Comparison of ENCODE assay signal across 8 mouse cellular contexts in genomic region chr4:86858070-86858440, GRCm38 (mm10). TPM values are rescaled to one million over a fixed set of nuclear protein-coding genes. Genes with fewer than 3 reads are reported as not detected.
DNase-seq lines count a peak whose midpoint lies in the region; ATAC-seq and TF ChIP-seq lines count a peak whose summit lies in the region.

No protein-coding gene starts in this region.

- H3K9ac ChIP-seq in heart, embryonic 16.5 days (ENCODE audit: low read length), result peak overlapping the region; percentile 82
- H3K9ac ChIP-seq in MEL (ENCODE audit: control insufficient read depth, low read depth, low read length, poor library complexity, severe bottlenecking), result peak overlapping the region; percentile 64
- H3K9ac ChIP-seq in forebrain, embryonic 13.5 days, result peak overlapping the region; percentile 100
- H3K9ac ChIP-seq in liver, embryonic 14.5 days (replicated peaks), result peak overlapping the region; percentile 99

- no peak for TF ChIP-seq EP300 in MEL (IDR thresholded peaks at IDR 0.05; ENCODE audit: low read depth in 1 of 2, low read length in 2 of 2)
- TF ChIP-seq EP300 in liver, embryonic 14.5 days (IDR thresholded peaks at IDR 0.05; ENCODE audit: low read depth), result no peak

- H3K36me3 ChIP-seq in heart, embryonic 16.5 days (ENCODE audit: control insufficient read depth, insufficient read depth), result peaks cover 18% of the 10 kb centered on the region
- peaks cover 11 to 19% of the 10 kb centered on the region in 2 experiments for H3K36me3 ChIP-seq in MEL (ENCODE audit: control insufficient read depth in 1 of 2, insufficient read depth in 2 of 2, low read length in 2 of 2)
- peaks cover 26% of the 10 kb centered on the region for H3K36me3 ChIP-seq in forebrain, embryonic 13.5 days (ENCODE audit: poor library complexity, severe bottlenecking)
- H3K36me3 ChIP-seq in liver, embryonic 14.5 days (replicated peaks; ENCODE audit: control insufficient read depth, insufficient read depth, low read depth), result peaks cover 24% of the 10 kb centered on the region

- TF ChIP-seq POLR2A in MEL (IDR thresholded peaks at IDR 0.05; ENCODE audit: control insufficient read depth in 1 of 2, insufficient read depth in 1 of 2, low read depth in 1 of 2, low read length in 2 of 2, poor library complexity in 1 of 2), result no peak

- H3K27ac ChIP-seq in heart, embryonic 16.5 days (ENCODE audit: low read length), result no peak overlapping the region; the same call in 1 of the 2 replicates
- H3K27ac ChIP-seq in MEL (ENCODE audit: control insufficient read depth, low read depth, low read length), result peak overlapping the region; percentile 65
- H3K27ac ChIP-seq in forebrain, embryonic 13.5 days, result peak overlapping the region; percentile 96; the same call in 1 of the 2 replicates
- no peak overlapping the region for H3K27ac ChIP-seq in liver, embryonic 14.5 days

- H3K9me3 ChIP-seq in heart, embryonic 16.5 days (replicated peaks; ENCODE audit: control insufficient read depth, low read length), result no peaks in the 10 kb centered on the region
- no peaks in the 10 kb centered on the region for H3K9me3 ChIP-seq in MEL (replicated peaks; ENCODE audit: insufficient read depth, low read length)
- no peaks in the 10 kb centered on the region for H3K9me3 ChIP-seq in forebrain, embryonic 13.5 days (replicated peaks)
- no peaks in the 10 kb centered on the region for H3K9me3 ChIP-seq in liver, embryonic 14.5 days (ENCODE audit: control insufficient read depth, low read length)

- 46% methylated on average over 12 of the region's 12 CpGs for whole genome bisulfite sequencing in heart, embryonic 16.5 days
- WGBS in forebrain, embryonic 13.5 days, result 63% methylated on average over 12 of the region's 12 CpGs
- 51% methylated on average over 12 of the region's 12 CpGs for WGBS in liver, embryonic 14.5 days (ENCODE audit: insufficient replicate concordance)

- H3K4me2 ChIP-seq in heart, embryonic 16.5 days (ENCODE audit: low read depth, low read length), result peak overlapping the region; percentile 91
- peak overlapping the region; percentile 80 for H3K4me2 ChIP-seq in forebrain, embryonic 13.5 days
- peak overlapping the region; percentile 91 for H3K4me2 ChIP-seq in liver, embryonic 14.5 days (ENCODE audit: low read depth)

- H3K4me3 ChIP-seq in heart, embryonic 16.5 days (ENCODE audit: low read length), result peak overlapping the region; percentile 76
- H3K4me3 ChIP-seq in MEL (ENCODE audit: control insufficient read depth in 1 of 2, insufficient read depth in 1 of 2, low read depth in 2 of 2, low read length in 2 of 2), result peak overlapping the region; percentile 89 to 92
- peak overlapping the region; percentile 95 for H3K4me3 ChIP-seq in forebrain, embryonic 13.5 days
- H3K4me3 ChIP-seq in liver, embryonic 14.5 days (ENCODE audit: insufficient read depth in 1 of 2, low read depth in 2 of 2, low read length in 2 of 2), result peak overlapping the region; percentile 98 to 99

- TF ChIP-seq CTCF in MEL (IDR thresholded peaks at IDR 0.05 in 2 of 3, conservative IDR thresholded peaks at IDR 0.05 in 1 of 3; ENCODE audit: control insufficient read depth in 1 of 3, insufficient read depth in 1 of 3, low read depth in 2 of 3, low read length in 3 of 3, poor library complexity in 1 of 3, severe bottlenecking in 1 of 3), result no peak
- no peak for TF ChIP-seq CTCF in liver, embryonic 14.5 days (IDR thresholded peaks at IDR 0.05; ENCODE audit: low read depth)

- intact Hi-C loops in heart, postnatal 14 days (cut with DNase I), result loop anchor here (2.0 kb wide), 1 partner anchor 17 kb away; the partner anchor contains the start of gene Acer2

- H3K4me1 ChIP-seq in heart, embryonic 16.5 days (ENCODE audit: control insufficient read depth, insufficient read depth, low read length), result peaks cover 14% of the 10 kb centered on the region
- H3K4me1 ChIP-seq in MEL (ENCODE audit: control insufficient read depth in 1 of 2, insufficient read depth in 2 of 2, low read length in 2 of 2), result peaks cover 0 to 19% of the 10 kb centered on the region in 2 experiments; a peak in 2 of 4 replicates
- peaks cover 16% of the 10 kb centered on the region for H3K4me1 ChIP-seq in forebrain, embryonic 13.5 days
- peaks cover 5 to 11% of the 10 kb centered on the region in 2 experiments for H3K4me1 ChIP-seq in liver, embryonic 14.5 days (replicated peaks; ENCODE audit: control insufficient read depth in 2 of 2, insufficient read depth in 2 of 2, low read length in 1 of 2)

- ATAC-seq in heart, embryonic 16.5 days (replicated peaks; ENCODE audit: extremely low read depth, insufficient read depth, low FRiP score), result no peak
- ATAC-seq in forebrain, embryonic 13.5 days, result no peak
- no peak for ATAC-seq in liver, embryonic 14.5 days (ENCODE audit: insufficient read depth)

- H3K27me3 ChIP-seq in heart, embryonic 16.5 days (ENCODE audit: control insufficient read depth, insufficient read depth, low read length), result no peaks in the 10 kb centered on the region
- no peaks in the 10 kb centered on the region for H3K27me3 ChIP-seq in MEL (ENCODE audit: control insufficient read depth in 1 of 2, insufficient read depth in 2 of 2, low read length in 2 of 2)
- H3K27me3 ChIP-seq in forebrain, embryonic 13.5 days, result no peaks in the 10 kb centered on the region
- no peaks in the 10 kb centered on the region for H3K27me3 ChIP-seq in liver, embryonic 14.5 days (ENCODE audit: control insufficient read depth, insufficient read depth, low read length)

- DNase-seq in heart, postnatal 14 days, result no peak
- peak; percentile 19 for DNase-seq in MEL (ENCODE audit: low read depth, low spot score)
- no peak for DNase-seq in liver, embryonic 14.5 days (ENCODE audit: low read depth in 3 of 3, low spot score in 3 of 3)
- DNase-seq in urinary bladder, postnatal 10 days (ENCODE audit: low spot score), result no peak
- no peak for DNase-seq in spleen, postnatal 14 days (ENCODE audit: low spot score in 2 of 2)
- no peak for DNase-seq in thymus, postnatal 0 days (ENCODE audit: low spot score)

- TF ChIP-seq RAD21 in MEL (IDR thresholded peaks at IDR 0.05; ENCODE audit: low read depth, low read length), result no peak

- H3K79me2 ChIP-seq in MEL (ENCODE audit: control insufficient read depth, insufficient read depth, low read length, poor library complexity), result peaks cover 34% of the 10 kb centered on the region

TF ChIP-seq in MEL, 35 proteins besides CTCF, POLR2A, EP300 and RAD21:
- no peak for TF ChIP-seq ELF1 (IDR thresholded peaks at IDR 0.05; ENCODE audit: low read depth, low read length)
- no peak for TF ChIP-seq TBP (IDR thresholded peaks at IDR 0.05; ENCODE audit: low read depth, low read length)
- TF ChIP-seq MYC (IDR thresholded peaks at IDR 0.05; ENCODE audit: low read depth, low read length), result no peak
- no peak for TF ChIP-seq KAT2A (conservative IDR thresholded peaks at IDR 0.05; ENCODE audit: low read depth, low read length)
- no peak for TF ChIP-seq RCOR1 (IDR thresholded peaks at IDR 0.05; ENCODE audit: low read depth, low read length)
- no peak for TF ChIP-seq ZC3H11A (IDR thresholded peaks at IDR 0.05; ENCODE audit: low read depth, low read length)
- TF ChIP-seq MAFK (IDR thresholded peaks at IDR 0.05; ENCODE audit: borderline replicate concordance, low read depth, low read length), result no peak

RNA-seq across cellular contexts. Expression of gene Rps6, which starts 0.8 kb away (rescaled TPM):
- 394 and 401 TPM in 2 replicates for polyA plus RNA-seq in heart, embryonic 16.5 days (2015; fragmentation: Nextera tagmentation; extraction: Ambion mirVana)
- 100 to 1,000 TPM; 454 to 481 TPM for total RNA-seq in heart, postnatal 14 days (2021)
- total RNA-seq in MEL (2012; rRNA removed), result 3,142 and 3,178 TPM in 2 replicates
- polyA plus RNA-seq in MEL (2012; ENCODE audit: insufficient read depth in 1 of 2, insufficient read length in 2 of 2, low read depth in 1 of 2, low replicate concordance in 2 of 2, missing spikeins in 1 of 2), result 1,000 to 10,000 TPM in 1 of 2 experiments, not detected in 1; 1,648 TPM
- 497 and 551 TPM in 2 replicates for polyA plus RNA-seq in forebrain, embryonic 13.5 days (2015; fragmentation: Nextera tagmentation; extraction: Ambion mirVana)
- 885 and 1,231 TPM in 2 replicates for polyA plus RNA-seq in liver, embryonic 14.5 days (2012; rRNA removed)
- polyA plus RNA-seq in liver, embryonic 14.5 days (2014; fragmentation: Nextera tagmentation; extraction: Ambion mirVana), result 593 and 603 TPM in 2 replicates
- polyA plus RNA-seq in thymus, postnatal 0 days (2015; fragmentation: Nextera tagmentation; extraction: Ambion mirVana), result 922 and 983 TPM in 2 replicates

RNA-seq across cellular contexts. Expression of gene Acer2, which starts 16.1 kb away (rescaled TPM):
- polyA plus RNA-seq in heart, embryonic 16.5 days (2015; fragmentation: Nextera tagmentation; extraction: Ambion mirVana), result 29.3 and 31.2 TPM in 2 replicates
- 10 to 100 TPM; 21.4 to 26.9 TPM for total RNA-seq in heart, postnatal 14 days (2021)
- 0.35 and 0.36 TPM in 2 replicates for total RNA-seq in MEL (2012; rRNA removed)
- under 1 TPM in 1 of 2 experiments, not detected in 1; 0.84 TPM for polyA plus RNA-seq in MEL (2012; ENCODE audit: insufficient read depth in 1 of 2, insufficient read length in 2 of 2, low read depth in 1 of 2, low replicate concordance in 2 of 2, missing spikeins in 1 of 2)
- polyA plus RNA-seq in forebrain, embryonic 13.5 days (2015; fragmentation: Nextera tagmentation; extraction: Ambion mirVana), result 10.9 and 14.0 TPM in 2 replicates
- polyA plus RNA-seq in liver, embryonic 14.5 days (2012; rRNA removed), result 1.9 and 2.6 TPM in 2 replicates
- 4.3 and 4.5 TPM in 2 replicates for polyA plus RNA-seq in liver, embryonic 14.5 days (2014; fragmentation: Nextera tagmentation; extraction: Ambion mirVana)
- 3.9 and 4.3 TPM in 2 replicates for polyA plus RNA-seq in thymus, postnatal 0 days (2015; fragmentation: Nextera tagmentation; extraction: Ambion mirVana)

Comparison
In these comparisons a context has a peak if more than half of its experiments do, and no peak if none do; other contexts are left out.
1. H3K27ac ChIP-seq: peak in MEL (single experiment) and forebrain, embryonic 13.5 days (single experiment); none in heart, embryonic 16.5 days (single experiment) and liver, embryonic 14.5 days (single experiment).
2. Peak in every context shown above with its lines, with median percentiles within 50 percentile points of each other: H3K4me2 ChIP-seq, H3K4me3 ChIP-seq and H3K9ac ChIP-seq.